Mouse (Mus musculus) fat pad, adult 2 months (tissue): Measurements from ENCODE around the gene Actl9.

Experiments
- DNase-seq: peaks from one replicate; pipeline ENCODE4 v3.0.0-alpha.2; 2011; ENCODE audit warnings: low read depth, low spot score; ENCODE audit errors: extremely low read depth

Actl9 gene

GRCm38 (mm10) chr17:33432019-33432946 is at the start of gene Actl9:
Gene Actl9 (plus strand): TSS chr17:33432896.
- DNase-seq = no peak

- no peak for DNase-seq
Measured at GRCm38 (mm10) chr17:33385705-33386104, 47.0 kb upstream of the Actl9 start.

- no peak for DNase-seq
Measured at GRCm38 (mm10) chr17:33392271-33392670, 40.4 kb upstream of the Actl9 start.

- DNase-seq = peak; percentile 91
Measured at GRCm38 (mm10) chr17:33394182-33395034, 38.3 kb upstream of the Actl9 start, which contains the start of gene Zfp101. Gene Zfp101 (minus strand): TSS chr17:33394641.

GRCm38 (mm10) chr17:33439148-33439547 is 6.5 kb downstream of the Actl9 start:
- DNase-seq = peak; percentile 8

GRCm38 (mm10) chr17:33439922-33440321 is 7.2 kb downstream of the Actl9 start:
- peak; percentile 2 for DNase-seq

- no peak for DNase-seq
Measured at GRCm38 (mm10) chr17:33441159-33441558, 8.5 kb downstream of the Actl9 start.

- no peak for DNase-seq
Measured at GRCm38 (mm10) chr17:33456631-33457030, 23.9 kb downstream of the Actl9 start.

- DNase-seq = no peak
Measured at GRCm38 (mm10) chr17:33471206-33471605, 38.5 kb downstream of the Actl9 start.
